Mouse (Mus musculus) heart, postnatal 0 days (tissue): ENCODE data around the gene Krtap3-3. TPM values are rescaled to one million over a fixed set of nuclear protein-coding genes. Genes with fewer than 3 reads are reported as not detected.

Source experiments
- ATAC-seq: fragments of 200-750 bp; cut with Nextera tagmentation; 2 replicates; pipeline ENCODE4 v1.8.0; 2017; ENCODE audit warnings: low read depth, moderate number of reproducible peaks, moderate library complexity; ENCODE audit not compliant: insufficient read depth
- DNase-seq: peaks from one replicate; pipeline ENCODE4 v3.0.0-alpha.2; 2016; ENCODE audit warnings: low spot score
- H3K27ac ChIP-seq: fragments of 300-500 bp; sonication (generic); 2 replicates; pipeline ENCODE4 v1.5.1; 2014; ENCODE audit warnings: low read depth, mild to moderate bottlenecking
- H3K27me3 ChIP-seq: fragments of 300-500 bp; sonication (generic); 2 replicates; pipeline ENCODE4 v1.6.1; 2014; ENCODE audit warnings: low read length, mixed read lengths; ENCODE audit not compliant: control insufficient read depth, insufficient read depth
- H3K36me3 ChIP-seq: fragments of 300-500 bp; sonication (generic); replicated peaks from 2 replicates; pipeline ENCODE4 v1.6.1; 2014; ENCODE audit warnings: low read length, mixed read lengths; ENCODE audit not compliant: control insufficient read depth, insufficient read depth
- H3K4me1 ChIP-seq: fragments of 300-500 bp; sonication (generic); 2 replicates; pipeline ENCODE4 v1.6.1; 2014; ENCODE audit warnings: antibody characterized with exemption; ENCODE audit not compliant: control insufficient read depth, insufficient read depth
- H3K4me2 ChIP-seq: fragments of 300-500 bp; sonication (generic); 2 replicates; pipeline ENCODE4 v1.6.1; 2014; ENCODE audit warnings: low read depth, mild to moderate bottlenecking, low read length, moderate library complexity
- H3K4me3 ChIP-seq: fragments of 300-500 bp; sonication (generic); 2 replicates; pipeline ENCODE4 v1.5.1; 2014; ENCODE audit warnings: low read depth, low read length
- H3K9ac ChIP-seq: fragments of 300-500 bp; sonication (generic); replicated peaks from 2 replicates; pipeline ENCODE4 v1.6.1; 2014; ENCODE audit warnings: low read depth, low read length, mixed read lengths
- H3K9me3 ChIP-seq: fragments of 300-500 bp; sonication (generic); replicated peaks from 2 replicates; pipeline ENCODE4 v1.6.1; 2016; ENCODE audit warnings: low read length; ENCODE audit not compliant: control insufficient read depth
- CTCF ChIP-seq: IDR thresholded peaks from 2 replicates; pipeline ENCODE4 v1.5.1; 2016; ENCODE audit warnings: antibody characterized with exemption, control low read depth, low read depth
- EP300 ChIP-seq: IDR thresholded peaks from 2 replicates; pipeline ENCODE4 v1.6.1; 2016; ENCODE audit warnings: antibody characterized with exemption, low read depth
- WGBS: fragments of 180-500 bp; shearing (Covaris S2); extraction: QIAGEN DNeasy Blood & Tissue Kit; methylation state at CpG from one replicate; pipeline ENCODE4 v1.1.7; 2014; 5-methylcytosine and 5-hydroxymethylcytosine counted together
- polyA plus RNA-seq: library from polyadenylated mRNA; unstranded; fragments of >200 nt; fragmentation: Nextera tagmentation; extraction: Ambion mirVana; gene quantifications from 2 replicates; pipeline ENCODE4 v1.2.1, GENCODE M21; 2015
- total RNA-seq: library from RNA; depleted of rRNA; stranded (reverse); fragments of >200 nt; gene quantifications from 2 replicates; pipeline ENCODE4 v1.2.3, GENCODE M21; 2014; ENCODE audit warnings: low replicate concordance

Krtap3-3 gene
- total and polyA plus RNA-seq, 2 experiments from 2014 or later, result not detected

DNA sequence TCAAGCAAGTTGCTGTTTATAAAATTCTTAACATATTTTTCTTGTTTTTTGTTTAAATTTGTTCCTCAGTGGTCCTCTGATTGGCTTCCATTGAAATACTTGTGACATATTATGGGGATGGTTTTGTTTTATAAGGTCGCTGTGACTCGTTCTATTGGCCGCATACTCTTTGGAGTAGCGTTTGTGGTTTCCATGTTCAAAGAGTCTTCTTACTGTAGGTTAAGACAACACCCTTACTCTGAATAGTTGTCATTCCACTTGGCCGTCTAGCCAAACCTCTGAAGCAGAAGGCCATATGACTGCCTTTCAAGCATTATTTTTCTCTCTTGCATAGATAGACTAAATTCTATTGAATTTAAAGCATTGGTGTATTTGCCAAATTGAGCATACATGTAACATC lies 30.4 kb upstream of the Krtap3-3 start:
- no peak for TF ChIP-seq EP300
- no peak for TF ChIP-seq CTCF
- no peak overlapping the region for H3K9ac ChIP-seq
- H3K4me3 ChIP-seq, result no peak overlapping the region
- H3K27me3 ChIP-seq, result no peaks in the 10 kb centered on the region
- 83% methylated on average over 5 of the region's 5 CpGs for WGBS
- H3K4me2 ChIP-seq, result no peak overlapping the region
- no peak overlapping the region for H3K27ac ChIP-seq
- DNase-seq (no peak), ATAC-seq (no peak)
- no peaks in the 10 kb centered on the region for H3K36me3 ChIP-seq
- no peaks in the 10 kb centered on the region for H3K9me3 ChIP-seq
- no peaks in the 10 kb centered on the region for H3K4me1 ChIP-seq

GRCm38 (mm10) chr11:99580636-99581035 lies 30.0 kb upstream of the Krtap3-3 start, which contains the start of gene Krtap1-5:
Gene Krtap1-5 (minus strand): TSS chr11:99581016.
- H3K36me3 ChIP-seq, result no peaks in the 10 kb centered on the region
- no peak for ATAC-seq
- TF ChIP-seq EP300, result no peak
- TF ChIP-seq CTCF, result no peak
- no peak within 1 kb of the TSS for H3K9ac ChIP-seq
- no peak within 1 kb of the TSS for H3K4me2 ChIP-seq
- no peaks in the 10 kb centered on the region for H3K4me1 ChIP-seq
- H3K9me3 ChIP-seq, result no peaks in the 10 kb centered on the region
- WGBS, result 74% methylated on average over 5 of the region's 6 CpGs
- H3K27me3 ChIP-seq, result no peaks in the 10 kb centered on the region
- no peak for DNase-seq
- H3K27ac ChIP-seq, result no peak within 1 kb of the TSS
- H3K4me3 ChIP-seq, result no peak within 1 kb of the TSS

DNA sequence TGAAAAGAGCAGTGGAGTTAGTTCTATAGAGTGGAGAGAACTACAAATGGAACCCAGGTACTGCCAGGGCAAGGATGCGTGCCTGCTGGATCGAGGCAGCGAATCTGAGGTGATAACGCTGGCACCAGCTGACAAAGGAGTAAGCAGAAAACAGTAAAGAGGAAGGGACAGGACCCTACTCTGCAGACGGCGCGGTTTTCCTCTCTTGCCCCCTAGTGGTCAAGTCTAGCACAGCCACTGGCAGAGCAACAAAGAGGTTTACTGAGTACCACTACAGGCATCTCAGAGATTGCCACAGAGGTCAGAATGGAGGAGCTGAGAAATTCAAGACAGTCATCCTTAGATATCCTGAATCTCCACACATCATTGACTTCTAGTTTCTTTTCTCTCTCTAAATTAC lies 23.4 kb upstream of the Krtap3-3 start:
- DNase-seq, result peak; percentile 39
- no peak for ATAC-seq
- Histone ChIP-seq H3K4me2 (peak overlapping the region; percentile 39), H3K36me3 (no peaks in the 10 kb centered on the region), H3K27ac (no peak overlapping the region), H3K9ac (no peak overlapping the region), H3K4me1 (no peaks in the 10 kb centered on the region), H3K9me3 (no peaks in the 10 kb centered on the region), H3K4me3 (no peak overlapping the region), H3K27me3 (no peaks in the 10 kb centered on the region)
- WGBS, result 2% methylated on average over 7 of the region's 7 CpGs
- TF ChIP-seq CTCF (peak; percentile 86), EP300 (no peak)

DNA sequence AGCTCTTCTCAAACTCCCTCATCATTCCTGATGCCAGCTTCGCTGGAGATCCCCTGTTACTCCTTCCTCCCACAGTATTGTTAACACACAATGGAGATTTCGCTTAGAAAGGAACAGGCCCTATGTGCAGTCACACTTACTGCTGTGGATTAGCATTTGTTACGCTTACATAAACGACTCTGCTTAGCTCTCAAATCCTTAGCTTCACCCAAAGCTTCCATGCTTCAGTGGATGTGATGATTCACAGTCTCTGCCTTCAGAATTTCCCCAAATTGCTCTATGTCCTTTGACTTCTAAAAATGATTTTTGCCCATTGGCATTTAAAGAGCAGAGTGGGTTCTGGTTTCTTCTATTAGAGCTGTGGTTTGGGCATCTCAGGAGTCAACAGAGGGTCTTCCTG lies 22.5 kb upstream of the Krtap3-3 start:
- no peak overlapping the region for H3K9ac ChIP-seq
- no peaks in the 10 kb centered on the region for H3K9me3 ChIP-seq
- TF ChIP-seq CTCF (no peak), EP300 (no peak)
- no peak for ATAC-seq
- 55% methylated on average over 4 of the region's 4 CpGs for WGBS
- H3K4me1 ChIP-seq, result no peaks in the 10 kb centered on the region
- H3K27ac ChIP-seq, result no peak overlapping the region
- no peak overlapping the region for H3K4me3 ChIP-seq
- H3K27me3 ChIP-seq, result no peaks in the 10 kb centered on the region
- no peaks in the 10 kb centered on the region for H3K36me3 ChIP-seq
- no peak for DNase-seq
- no peak overlapping the region for H3K4me2 ChIP-seq

- no peak within 1 kb of the TSS for H3K27ac ChIP-seq
- H3K4me1 ChIP-seq, result no peaks in the 10 kb centered on the region
- WGBS, result 85% methylated on average over 7 of the region's 7 CpGs
- no peaks in the 10 kb centered on the region for H3K9me3 ChIP-seq
- no peak within 1 kb of the TSS for H3K4me2 ChIP-seq
- H3K36me3 ChIP-seq, result no peaks in the 10 kb centered on the region
- DNase-seq (no peak), ATAC-seq (no peak)
- no peak for TF ChIP-seq CTCF
- no peak for TF ChIP-seq EP300
- H3K27me3 ChIP-seq, result no peaks in the 10 kb centered on the region
- H3K9ac ChIP-seq, result no peak within 1 kb of the TSS
- no peak within 1 kb of the TSS for H3K4me3 ChIP-seq
These were observed 15.9 kb upstream of the Krtap3-3 start, which contains the start of gene Krtap3-1 for GRCm38 (mm10) chr11:99566530-99566929. Gene Krtap3-1 (minus strand): TSS chr11:99566630.

GRCm38 (mm10) chr11:99562580-99562979 lies 11.9 kb upstream of the Krtap3-3 start:
- Histone ChIP-seq H3K36me3 (no peaks in the 10 kb centered on the region), H3K9me3 (no peaks in the 10 kb centered on the region), H3K4me3 (no peak overlapping the region), H3K27ac (no peak overlapping the region), H3K4me1 (no peaks in the 10 kb centered on the region), H3K4me2 (no peak overlapping the region), H3K27me3 (no peaks in the 10 kb centered on the region), H3K9ac (no peak overlapping the region)
- DNase-seq (no peak), ATAC-seq (no peak)
- WGBS, result 73% methylated on average over 6 of the region's 6 CpGs
- TF ChIP-seq EP300 (no peak), CTCF (no peak)
